Mouse (Mus musculus) adrenal gland, postnatal 36 days (tissue): ENCODE measurements around the gene Ywhah. TPM values are rescaled to one million over a fixed set of nuclear protein-coding genes. Genes with fewer than 3 reads are reported as not detected.
A peak's percentile ranks its signal among the peaks of the same experiment; 100 is the strongest.

Experiments used
- DNase-seq, 2 experiments: peaks; one replicate each; pipeline ENCODE4 v3.0.0; 2021; ENCODE audit warnings: mixed read lengths in 1 of 2
- long read RNA-seq, 2 experiments: library from polyadenylated mRNA; stranded (forward); transcript quantifications; one replicate each; pipeline ENCODE4 v2.0.0; 2021; ENCODE audit warnings: borderline sequencing depth in 2 of 2
- total RNA-seq, 2 experiments: library from RNA; stranded (reverse); gene quantifications; 2 replicates each; pipeline ENCODE4 v1.2.3; 2021

Ywhah gene
- total RNA-seq, result 100 to 1,000 TPM; 169 to 179 TPM
- long read RNA-seq, experiment 1, transcript Ywhah-201 (2 exons, 1,764 nt), result major isoform, 324 of 332 reads
- long read RNA-seq, experiment 1, partial matches to known transcripts, result 2 of 332 reads
- long read RNA-seq, experiment 1, other reads (novel, unspliced or antisense), result 2 of 332 reads
- long read RNA-seq, experiment 2, transcript Ywhah-201 (2 exons, 1,764 nt), result major isoform, 90 of 92 reads
- long read RNA-seq, experiment 2, partial matches to known transcripts, result 1 of 92 reads
- long read RNA-seq, experiment 2, other reads (novel, unspliced or antisense), result 0 of 92 reads

- DNase-seq, result peak; percentile 96 to 98
Observed at GRCm38 (mm10) chr5:33018561-33019425, at the start of gene Ywhah. TSS of gene Ywhah (plus strand) at chr5:33018816.

- DNase-seq, result no peak
Observed at GRCm38 (mm10) chr5:32976541-32976940, 42.1 kb upstream of the Ywhah start.

GRCm38 (mm10) chr5:32977179-32977578 is 41.4 kb upstream of the Ywhah start:
- no peak for DNase-seq

- no peak for DNase-seq
Observed at GRCm38 (mm10) chr5:32985379-32985778, 33.2 kb upstream of the Ywhah start.

- no peak for DNase-seq
Observed at GRCm38 (mm10) chr5:32987873-32988272, 30.7 kb upstream of the Ywhah start.

GRCm38 (mm10) chr5:32989959-32990640 is 28.5 kb upstream of the Ywhah start:
- DNase-seq, result no peak

DNA sequence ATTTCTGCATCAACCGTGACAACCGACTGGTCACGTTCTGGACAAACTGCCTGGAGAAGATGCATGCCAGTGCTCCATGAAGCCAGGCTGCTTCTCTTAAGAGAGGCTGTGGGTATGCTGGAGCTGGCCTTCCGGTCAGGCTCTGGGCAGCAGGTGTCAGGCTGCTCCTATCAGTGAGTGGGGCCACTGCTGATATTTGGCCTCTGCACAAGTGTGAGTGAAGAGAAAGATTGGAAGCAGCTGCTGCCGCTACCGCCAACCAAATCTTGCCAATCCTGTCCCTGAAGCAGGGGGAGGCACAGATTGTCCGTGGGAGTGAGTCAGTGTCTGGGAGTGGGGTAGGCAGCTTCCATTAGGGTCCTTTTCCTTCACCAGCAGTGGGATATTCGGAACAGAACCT is 27.5 kb upstream of the Ywhah start:
- peak; percentile 36 to 37 for DNase-seq

GRCm38 (mm10) chr5:32994471-32994870 is 24.1 kb upstream of the Ywhah start:
- no peak for DNase-seq

- DNase-seq, result no peak
Observed at GRCm38 (mm10) chr5:32995756-32996155, 22.9 kb upstream of the Ywhah start.

GRCm38 (mm10) chr5:32996560-32996959 is 22.1 kb upstream of the Ywhah start:
- DNase-seq, result no peak

DNA sequence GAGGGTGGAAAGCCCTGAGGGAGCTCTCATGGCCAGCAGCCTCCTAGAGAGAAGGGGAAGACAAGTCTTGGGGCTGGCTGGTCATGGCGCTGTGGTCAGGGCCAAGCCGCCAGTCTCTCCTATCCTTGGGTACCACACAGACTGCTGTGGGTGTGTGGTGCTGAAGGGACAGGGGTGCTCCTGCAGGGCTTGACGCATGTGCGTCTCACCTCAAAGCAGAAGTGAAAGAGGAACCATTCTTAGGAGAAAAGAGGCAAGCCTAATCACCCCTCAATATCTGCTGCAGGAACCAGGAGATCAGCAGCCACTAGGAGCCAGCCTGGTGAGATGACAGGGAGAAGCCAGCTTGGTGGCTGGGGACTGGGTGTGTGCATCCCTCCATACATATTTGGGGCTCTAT is 20.9 kb upstream of the Ywhah start:
- DNase-seq, result no peak

GRCm38 (mm10) chr5:32998783-32999182 is 19.8 kb upstream of the Ywhah start:
- DNase-seq, result no peak

GRCm38 (mm10) chr5:33001111-33001510 is 17.5 kb upstream of the Ywhah start:
- DNase-seq, result no peak

DNA sequence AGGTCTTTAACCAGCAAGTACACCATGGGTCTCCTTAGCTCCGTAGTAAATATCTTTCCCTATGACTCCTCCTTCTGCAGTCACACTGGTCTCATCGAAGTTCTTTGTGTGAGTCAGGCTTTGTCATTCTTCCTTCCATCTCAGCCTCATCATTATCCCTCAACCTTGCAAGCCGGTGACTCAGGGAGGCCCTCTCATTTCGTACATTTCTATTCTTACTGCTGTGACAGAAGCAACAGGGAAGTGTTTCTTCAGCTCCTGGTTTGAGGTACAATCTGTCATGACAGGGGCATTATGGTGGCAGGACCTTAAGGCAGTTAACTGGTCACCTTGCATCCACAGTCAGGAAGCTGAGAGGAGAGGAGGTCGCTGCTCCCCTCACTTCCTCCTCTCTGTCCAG is 15.8 kb upstream of the Ywhah start:
- peak; percentile 60 to 62 for DNase-seq

GRCm38 (mm10) chr5:33003500-33003899 is 15.1 kb upstream of the Ywhah start:
- DNase-seq, result peak; percentile 38 to 51

DNA sequence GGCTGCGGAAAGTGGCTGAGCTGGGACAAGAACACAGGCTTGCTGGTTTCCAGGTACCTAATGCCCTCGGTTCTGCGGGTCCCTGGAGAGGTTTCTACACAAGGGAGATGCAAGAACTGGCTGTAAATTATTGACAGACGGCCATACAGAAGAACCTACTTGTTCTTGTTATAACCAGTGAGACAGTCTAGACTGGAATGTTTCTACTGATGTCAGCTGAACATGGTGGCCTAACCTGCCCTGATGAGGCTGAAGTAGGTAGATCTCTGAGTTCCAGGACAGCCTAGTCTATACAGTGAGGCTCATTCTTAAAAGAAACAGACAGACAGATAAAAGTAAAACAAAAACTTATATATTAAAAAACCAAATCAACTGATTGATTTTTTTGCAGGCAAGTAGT is 14.5 kb upstream of the Ywhah start:
- no peak for DNase-seq

DNA sequence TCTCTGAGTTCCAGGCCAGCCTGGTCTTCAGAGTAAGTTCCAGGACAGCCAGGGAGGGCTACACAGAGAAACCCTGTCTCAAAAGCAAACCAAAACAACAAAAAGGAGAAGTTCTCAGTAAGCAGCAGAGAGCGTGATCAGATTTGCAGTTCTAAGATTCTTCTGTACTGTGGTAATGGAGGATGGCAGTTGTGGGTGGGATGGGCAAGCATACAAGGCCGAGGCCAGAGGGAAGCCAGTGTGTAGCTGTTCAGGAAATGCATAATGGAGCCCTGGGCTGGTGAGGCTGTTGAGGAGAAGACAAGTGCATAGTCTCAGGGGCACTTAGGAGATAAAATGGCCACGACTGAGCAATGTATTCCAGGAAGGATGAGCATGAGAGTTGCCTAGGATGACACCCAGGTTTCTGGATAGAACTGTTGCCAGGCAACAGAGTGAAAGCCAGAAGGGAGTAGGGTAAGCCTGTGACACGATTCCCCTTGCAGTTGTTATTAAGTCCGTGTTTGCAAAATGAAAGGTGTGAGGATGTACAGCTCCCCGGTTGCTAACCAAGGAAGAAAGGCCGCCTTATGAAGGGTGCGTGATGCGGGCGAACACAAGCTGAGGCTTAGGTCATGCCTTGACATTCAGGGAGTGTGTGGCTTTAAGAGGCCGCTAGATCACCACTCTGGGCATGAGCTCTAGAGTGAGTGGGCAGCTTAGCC is 13.0 kb upstream of the Ywhah start:
- no peak for DNase-seq

DNA sequence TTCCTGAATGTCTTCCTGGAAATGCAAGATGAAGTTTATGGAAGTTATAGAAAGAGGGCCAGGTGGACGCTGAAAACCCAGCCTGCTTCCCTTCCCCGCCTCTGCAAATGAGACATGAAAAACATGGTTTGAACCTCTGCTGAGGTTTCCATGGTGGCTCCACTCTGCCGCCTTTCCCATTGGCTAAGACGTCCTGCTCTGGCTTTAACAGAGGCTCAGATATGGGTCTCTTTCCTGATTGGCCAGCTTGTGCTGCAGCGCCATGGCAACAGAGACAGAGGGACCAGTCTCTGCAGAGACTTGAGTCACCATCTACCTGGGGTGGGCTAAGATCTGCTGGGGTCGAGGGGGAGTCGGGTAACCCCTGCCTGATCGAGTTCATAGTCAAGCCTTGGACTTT is 11.9 kb upstream of the Ywhah start:
- no peak for DNase-seq

GRCm38 (mm10) chr5:33007371-33007770 is 11.2 kb upstream of the Ywhah start:
- no peak for DNase-seq

DNA sequence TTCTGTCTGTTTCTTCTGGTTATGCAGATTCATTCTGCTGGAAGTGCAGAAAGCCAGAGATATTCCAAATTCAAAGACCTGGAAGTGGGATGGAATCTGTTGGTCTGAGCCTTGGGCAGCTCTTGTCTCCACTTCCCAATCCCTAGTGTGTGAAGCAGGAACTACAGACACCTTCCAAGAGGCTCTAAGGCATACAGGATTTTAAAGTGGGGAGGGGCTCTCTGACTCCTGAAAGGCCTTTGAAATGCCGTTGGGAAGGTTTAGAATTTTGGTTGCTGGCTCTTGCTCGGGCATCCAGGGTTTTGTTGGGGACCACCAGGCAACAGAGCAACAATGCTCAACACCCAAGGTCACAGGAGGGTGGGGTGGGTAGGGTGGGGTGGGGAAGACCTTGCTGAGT is 9.3 kb upstream of the Ywhah start:
- no peak for DNase-seq

DNA sequence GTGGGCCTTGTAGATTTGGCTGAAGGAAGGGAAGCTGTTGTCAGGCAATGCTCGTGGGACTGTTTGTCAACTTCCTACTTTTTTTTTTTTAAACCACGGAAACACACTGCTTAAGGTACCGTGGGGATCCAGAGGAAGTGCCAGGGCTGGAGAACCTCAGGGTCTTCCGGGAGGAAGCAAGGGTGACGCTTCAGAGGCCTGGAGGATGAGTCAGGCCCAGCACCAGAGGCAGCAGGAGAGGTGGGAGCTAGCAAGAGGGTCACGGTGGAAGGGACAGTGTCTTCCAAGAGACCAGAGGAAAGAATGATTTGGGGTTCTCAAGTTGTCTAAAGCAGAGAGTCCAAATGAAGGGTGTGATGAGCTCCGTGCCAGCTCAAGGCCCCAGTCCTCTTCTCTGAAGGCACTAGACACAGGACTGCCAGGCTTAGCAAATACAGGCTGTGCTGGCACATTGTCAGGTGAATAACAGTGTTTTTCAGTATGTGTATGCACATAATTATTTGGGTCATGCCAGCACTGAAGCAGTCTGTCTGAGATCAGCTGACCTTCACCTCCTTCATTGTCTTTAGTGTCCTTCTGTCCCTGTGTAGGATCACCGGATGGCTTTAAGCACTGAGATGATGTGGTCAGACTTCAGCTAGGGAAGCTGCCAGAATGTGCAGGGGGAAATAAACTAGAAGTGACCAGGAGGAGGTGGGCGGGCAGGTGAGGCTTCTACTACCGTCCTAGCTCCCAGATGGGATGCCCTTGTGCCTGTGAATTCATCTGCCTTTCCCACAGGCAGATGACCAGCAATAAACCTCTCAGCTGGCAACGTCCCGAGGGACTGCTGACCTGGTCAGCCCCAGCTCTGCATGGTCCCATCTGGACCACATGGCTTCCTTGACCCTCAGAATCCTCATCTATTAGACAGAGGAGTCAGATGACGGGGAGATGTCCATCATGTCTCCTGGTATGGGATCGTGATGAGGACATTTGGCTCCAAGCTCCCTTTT is 8.5 kb upstream of the Ywhah start:
- peak; percentile 54 to 56 for DNase-seq
